Mouse (Mus musculus) CH12.LX (cell line): Measurements from ENCODE around the gene Mrps25. TPM values are rescaled to one million over a fixed set of nuclear protein-coding genes. Genes with fewer than 3 reads are reported as not detected.
A peak's percentile ranks its signal among the peaks of the same experiment; 100 is the strongest.

ENCODE experiments used
- DNase-seq: peaks from one replicate; pipeline ENCODE4 v3.0.0-alpha.2; 2013; ENCODE audit errors: extremely low read depth
- H3K27ac ChIP-seq: 2 replicates; pipeline ENCODE4 v1.5.1; 2012; ENCODE audit warnings: low read depth, mild to moderate bottlenecking, control low read depth, moderate library complexity; ENCODE audit not compliant: insufficient read depth
- H3K27me3 ChIP-seq: replicated peaks from 2 replicates; pipeline ENCODE3; 2012; ENCODE audit warnings: inconsistent platforms
- H3K36me3 ChIP-seq, 2 experiments: replicated peaks in 1 of 2; 2 replicates each; pipeline versions ENCODE3 to v1.6.1; 2012; ENCODE audit warnings: inconsistent platforms in 1 of 2, low read length in 1 of 2, mild to moderate bottlenecking in 1 of 2, mixed read lengths in 1 of 2, moderate library complexity in 1 of 2; ENCODE audit not compliant: control insufficient read depth in 1 of 2, insufficient read depth in 1 of 2
- H3K4me1 ChIP-seq, 2 experiments: 2 replicates each; pipeline ENCODE4 v1.6.1; 2012; ENCODE audit warnings: inconsistent platforms in 1 of 2, moderate library complexity in 1 of 2; ENCODE audit not compliant: insufficient read depth in 2 of 2, control insufficient read depth in 1 of 2
- H3K4me2 ChIP-seq: 2 replicates; pipeline ENCODE4 v1.6.1; 2012; ENCODE audit warnings: low read depth, mild to moderate bottlenecking, control low read depth; ENCODE audit not compliant: poor library complexity, insufficient read depth, severe bottlenecking
- H3K4me3 ChIP-seq, 3 experiments: fragments of 150-350 bp in 1 of 3; sonication (generic) in 1 of 3; replicated peaks in 1 of 3; 2 replicates each; pipeline versions ENCODE3 to v1.5.1; 2011 to 2012; ENCODE audit warnings: low read depth in 2 of 3, low read length in 2 of 3, mild to moderate bottlenecking in 2 of 3, moderate library complexity in 2 of 3, control low read depth in 1 of 3, improper control_type of control experiment in 1 of 3, inconsistent platforms in 1 of 3, mixed read lengths in 1 of 3; ENCODE audit not compliant: poor library complexity in 1 of 3
- H3K79me2 ChIP-seq: replicated peaks from 2 replicates; pipeline ENCODE4 v1.6.1; 2012; ENCODE audit warnings: mild to moderate bottlenecking, moderate library complexity; ENCODE audit not compliant: control insufficient read depth, poor library complexity, insufficient read depth, severe bottlenecking; ENCODE audit errors: extremely low read depth
- H3K9ac ChIP-seq: 2 replicates; pipeline ENCODE4 v1.6.1; 2012; ENCODE audit warnings: low read depth, mild to moderate bottlenecking, control low read depth, moderate library complexity; ENCODE audit not compliant: insufficient read depth
- H3K9me3 ChIP-seq: replicated peaks from 2 replicates; pipeline ENCODE3; 2012; ENCODE audit warnings: low read length, inconsistent platforms, mixed read lengths
- BHLHE40 ChIP-seq: IDR thresholded peaks from 2 replicates; pipeline ENCODE4 v1.6.1; 2011; ENCODE audit warnings: mild to moderate bottlenecking, low read depth, low read length, improper control_type of control experiment
- EP300 ChIP-seq: IDR thresholded peaks from 2 replicates; pipeline ENCODE4 v1.6.1; 2011; ENCODE audit warnings: low read length, improper control_type of control experiment
- JUN ChIP-seq: IDR thresholded peaks from 2 replicates; pipeline ENCODE4 v1.6.1; 2011; ENCODE audit warnings: low read depth, mild to moderate bottlenecking, low read length, improper control_type of control experiment, moderate library complexity; ENCODE audit not compliant: insufficient read depth
- JUND ChIP-seq: conservative IDR thresholded peaks from 2 replicates; pipeline ENCODE4 v1.6.1; 2011; ENCODE audit warnings: low read depth, low read length, improper control_type of control experiment
- KAT2A ChIP-seq: IDR thresholded peaks from 2 replicates; pipeline ENCODE4 v1.6.1; 2012; ENCODE audit warnings: low read length, improper control_type of control experiment, inconsistent platforms; ENCODE audit not compliant: insufficient replicate concordance
- MEF2A ChIP-seq: IDR thresholded peaks from 2 replicates; pipeline ENCODE4 v1.6.1; 2014; ENCODE audit warnings: low read depth, mild to moderate bottlenecking, inconsistent platforms, low read length, improper control_type of control experiment, borderline replicate concordance
- MXI1 ChIP-seq: IDR thresholded peaks from 2 replicates; pipeline ENCODE4 v1.6.1; 2011; ENCODE audit warnings: mild to moderate bottlenecking, low read depth, low read length, improper control_type of control experiment
- POLR2A ChIP-seq: IDR thresholded peaks from 2 replicates; pipeline ENCODE4 v1.6.1; 2011; ENCODE audit warnings: low read depth, mild to moderate bottlenecking, improper control_type of control experiment, low read length
- RCOR1 ChIP-seq: conservative IDR thresholded peaks from 2 replicates; pipeline ENCODE4 v1.6.1; 2012; ENCODE audit warnings: low read depth, mild to moderate bottlenecking, inconsistent platforms, low read length, improper control_type of control experiment
- SIN3A ChIP-seq: IDR thresholded peaks from 2 replicates; pipeline ENCODE4 v1.6.1; 2012; ENCODE audit warnings: low read length, improper control_type of control experiment, inconsistent platforms
- TBP ChIP-seq: conservative IDR thresholded peaks from 2 replicates; pipeline ENCODE4 v1.6.1; 2011; ENCODE audit warnings: low read depth, low read length, improper control_type of control experiment
- UBTF ChIP-seq: IDR thresholded peaks from 2 replicates; pipeline ENCODE4 v1.6.1; 2012; ENCODE audit warnings: low read depth, mild to moderate bottlenecking, inconsistent platforms, low read length, improper control_type of control experiment, moderate library complexity
- USF2 ChIP-seq: conservative IDR thresholded peaks from 2 replicates; pipeline ENCODE4 v1.6.1; 2011; ENCODE audit warnings: low read depth, low read length, improper control_type of control experiment
- ZKSCAN1 ChIP-seq: IDR thresholded peaks from 2 replicates; pipeline ENCODE4 v1.6.1; 2012; ENCODE audit warnings: low read depth, inconsistent platforms, low read length, improper control_type of control experiment, borderline replicate concordance
- ZNF384 ChIP-seq: IDR thresholded peaks from 2 replicates; pipeline ENCODE4 v1.6.1; 2012; ENCODE audit warnings: low read depth, low read length, improper control_type of control experiment, inconsistent platforms
- dilution Hi-C: fragments of 300-500 bp; cut with MboI; formaldehyde crosslinking; loops from 2 replicates; pipeline ENCODE4 v1.14.3; 2020; ENCODE audit warnings: low sequenced_read_pairs; ENCODE audit not compliant: extremely low pct_unique_long_range_greater_than_20kb, extremely low pct_ligation_motif_present
- in situ Hi-C: fragments of 300-500 bp; cut with MboI; formaldehyde crosslinking; loops from 3 replicates; pipeline ENCODE4 v1.14.3; 2019; ENCODE audit warnings: low sequenced_read_pairs, low pct_ligation_motif_present, low pct_unique_long_range_greater_than_20kb, mixed read lengths
- polyA plus RNA-seq: library from polyadenylated mRNA; unstranded; fragments of >175 nt; gene quantifications from 2 replicates; pipeline ENCODE4 v1.2.1, GENCODE M21; 2012; ENCODE audit warnings: low read depth; ENCODE audit not compliant: insufficient read length
- total RNA-seq, 2 experiments: library from RNA; depleted of rRNA; stranded (reverse); fragments of 300-350 nt in 1 of 2; fragments of >200 nt in 1 of 2; gene quantifications; 2 replicates each; pipeline ENCODE4 v1.2.3; 2012 to 2014

Gene Mrps25
- total and polyA plus RNA-seq, 3 experiments, result 38.6 to 70.6 (median 61.4) TPM

GRCm38 (mm10) chr6:92229103-92229502 lies 45.3 kb upstream of the Mrps25 start:
- H3K9ac ChIP-seq, result no peak overlapping the region
- H3K4me1 ChIP-seq, result peaks cover 3 to 28% of the 10 kb centered on the region in 2 experiments; a peak in 3 of 4 replicates
- no peaks in the 10 kb centered on the region for H3K79me2 ChIP-seq
- no peak overlapping the region for H3K4me3 ChIP-seq
- H3K4me2 ChIP-seq, result peak overlapping the region; percentile 90; the same call in 1 of the 2 replicates
- H3K9me3 ChIP-seq, result no peaks in the 10 kb centered on the region
- no peaks in the 10 kb centered on the region for H3K36me3 ChIP-seq
- DNase-seq, result peak; percentile 70
- TF ChIP-seq ZNF384 (peak; percentile 96), TBP (0 out of 2 replicates have a peak, but pooled peaks have one; percentile 26), EP300 (peak; percentile 55; the same call in 1 of the 2 replicates), SIN3A (no peak)
- TF ChIP-seq, all 38 proteins: peak for 3
- Histone ChIP-seq H3K27me3 (no peaks in the 10 kb centered on the region), H3K27ac (no peak overlapping the region)
- in situ Hi-C loops, result no loop called here
- dilution Hi-C loops, result no loop called here

- dilution Hi-C loops, result no loop called here
- TF ChIP-seq MEF2A (no peak), KAT2A (no peak), JUN (no peak), USF2 (no peak), POLR2A (no peak), JUND (no peak), ZKSCAN1 (no peak), RCOR1 (no peak), UBTF (no peak), BHLHE40 (no peak), MXI1 (no peak)
- Histone ChIP-seq H3K27me3 (peaks cover 26% of the 10 kb centered on the region), H3K9ac (no peak overlapping the region), H3K9me3 (peaks cover 3% of the 10 kb centered on the region), H3K4me1 (peaks cover under 1 to 18% of the 10 kb centered on the region in 2 experiments; a peak in 3 of 4 replicates), H3K4me2 (no peak overlapping the region), H3K4me3 (no peak overlapping the region), H3K27ac (no peak overlapping the region), H3K36me3 (no peaks in the 10 kb centered on the region), H3K79me2 (no peaks in the 10 kb centered on the region)
- no peak for DNase-seq
- in situ Hi-C loops, result loop anchor here (5.0 kb wide), 1 partner anchor 42 kb away; no protein-coding TSS in a partner anchor
Measured at GRCm38 (mm10) chr6:92224981-92225380, 41.1 kb upstream of the Mrps25 start.
